Mouse (Mus musculus): ENCODE measurements around the gene Srbd1. TPM values are rescaled to one million over a fixed set of nuclear protein-coding genes. Genes with fewer than 3 reads are reported as not detected.

Gene Srbd1
- polyA plus RNA-seq, 1 experiment from 2014 or later: 4.0 TPM

- Histone ChIP-seq H3K4me3 (ENCODE audit: low read depth, low read length) (no peak overlapping the region), H3K9ac (replicated peaks; ENCODE audit: low read depth) (no peak overlapping the region), H3K27me3 (replicated peaks; ENCODE audit: insufficient read depth, low read length) (no peaks in the 10 kb centered on the region), H3K36me3 (ENCODE audit: insufficient read depth, low read length) (no peaks in the 10 kb centered on the region), H3K4me2 (replicated peaks; ENCODE audit: low read depth, low read length) (no peak overlapping the region), H3K4me1 (ENCODE audit: insufficient read depth, low read depth, low read length) (no peaks in the 10 kb centered on the region), H3K9me3 (ENCODE audit: low read length) (peaks cover under 1% of the 10 kb centered on the region; the same call in 1 of the 2 replicates), H3K27ac (ENCODE audit: low read length) (no peak overlapping the region)
- peak; percentile 33; the same call in 1 of the 2 replicates for ATAC-seq
- DNase-seq (ENCODE audit: low spot score): no peak
- TF ChIP-seq EP300 (IDR thresholded peaks at IDR 0.05) (no peak), CTCF (IDR thresholded peaks at IDR 0.05) (no peak)
- WGBS: 87% methylated on average over 5 of the region's 5 CpGs
These were observed 202.9 kb downstream of the Srbd1 start for GRCm38 (mm10) chr17:85942123-85942522.

- Histone ChIP-seq H3K4me2 (replicated peaks; ENCODE audit: low read depth, low read length) (no peak overlapping the region), H3K9me3 (ENCODE audit: low read length) (peaks cover 4% of the 10 kb centered on the region; the same call in 1 of the 2 replicates), H3K9ac (replicated peaks; ENCODE audit: low read depth) (no peak overlapping the region), H3K27me3 (replicated peaks; ENCODE audit: insufficient read depth, low read length) (no peaks in the 10 kb centered on the region), H3K4me3 (ENCODE audit: low read depth, low read length) (no peak overlapping the region), H3K27ac (ENCODE audit: low read length) (no peak overlapping the region), H3K36me3 (ENCODE audit: insufficient read depth, low read length) (no peaks in the 10 kb centered on the region), H3K4me1 (ENCODE audit: insufficient read depth, low read depth, low read length) (no peaks in the 10 kb centered on the region)
- ATAC-seq: no peak
- WGBS: 61% methylated on average over 8 of the region's 8 CpGs
- DNase-seq (ENCODE audit: low spot score): no peak
- TF ChIP-seq EP300 (IDR thresholded peaks at IDR 0.05): no peak
- TF ChIP-seq CTCF (IDR thresholded peaks at IDR 0.05): no peak
These were observed 203.7 kb downstream of the Srbd1 start for GRCm38 (mm10) chr17:85941141-85941738.

DNA sequence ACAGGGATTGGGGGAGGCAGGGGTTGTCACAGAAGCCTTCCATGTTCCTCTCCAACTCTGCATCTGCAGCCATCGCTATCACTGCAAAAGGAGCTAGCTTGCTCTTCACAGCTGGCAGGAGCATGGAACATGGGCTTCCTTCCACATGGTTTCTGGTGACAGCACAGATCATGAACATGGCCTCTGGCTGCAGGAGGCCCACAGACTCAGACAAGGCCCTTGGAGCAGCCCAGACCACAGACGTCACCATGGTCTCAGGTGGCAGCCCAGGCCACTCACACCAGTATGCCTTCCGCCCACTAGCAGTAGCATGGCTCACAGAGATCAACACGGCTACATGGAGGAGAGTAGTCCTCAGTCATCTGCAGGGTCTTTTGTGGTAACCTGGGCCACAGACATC is 207.8 kb downstream of the Srbd1 start:
- Histone ChIP-seq H3K4me1 (ENCODE audit: insufficient read depth, low read depth, low read length) (no peaks in the 10 kb centered on the region), H3K27ac (ENCODE audit: low read length) (no peak overlapping the region)

GRCm38 (mm10) chr17:85935268-85935667 is 209.7 kb downstream of the Srbd1 start:
- Histone ChIP-seq H3K4me2 (replicated peaks; ENCODE audit: low read depth, low read length) (no peak overlapping the region), H3K36me3 (ENCODE audit: insufficient read depth, low read length) (no peaks in the 10 kb centered on the region), H3K4me3 (ENCODE audit: low read depth, low read length) (no peak overlapping the region), H3K27ac (ENCODE audit: low read length) (no peak overlapping the region), H3K4me1 (ENCODE audit: insufficient read depth, low read depth, low read length) (no peaks in the 10 kb centered on the region), H3K27me3 (replicated peaks; ENCODE audit: insufficient read depth, low read length) (no peaks in the 10 kb centered on the region), H3K9me3 (ENCODE audit: low read length) (peaks cover 4% of the 10 kb centered on the region; the same call in 1 of the 2 replicates), H3K9ac (replicated peaks; ENCODE audit: low read depth) (no peak overlapping the region)
- ATAC-seq: no peak
- WGBS: 79% methylated on average over 10 of the region's 10 CpGs
- TF ChIP-seq EP300 (IDR thresholded peaks at IDR 0.05): no peak
- TF ChIP-seq CTCF (IDR thresholded peaks at IDR 0.05): no peak
- no peak for DNase-seq (ENCODE audit: low spot score)

More for the DNA sequence above, 207.8 kb downstream of the Srbd1 start:
- DNase-seq (ENCODE audit: low spot score): no peak
- no peak overlapping the region for H3K4me2 ChIP-seq (replicated peaks; ENCODE audit: low read depth, low read length)
- no peaks in the 10 kb centered on the region for H3K36me3 ChIP-seq (ENCODE audit: insufficient read depth, low read length)
- peaks cover 4% of the 10 kb centered on the region; the same call in 1 of the 2 replicates for H3K9me3 ChIP-seq (ENCODE audit: low read length)
- H3K27me3 ChIP-seq (replicated peaks; ENCODE audit: insufficient read depth, low read length): no peaks in the 10 kb centered on the region
- H3K9ac ChIP-seq (replicated peaks; ENCODE audit: low read depth): no peak overlapping the region
- no peak for TF ChIP-seq CTCF (IDR thresholded peaks at IDR 0.05)
- no peak for TF ChIP-seq EP300 (IDR thresholded peaks at IDR 0.05)
- WGBS: 96% methylated on average over 4 of the region's 4 CpGs
- no peak for ATAC-seq
- H3K4me3 ChIP-seq (ENCODE audit: low read depth, low read length): no peak overlapping the region

Other genes starting within 250 kb of the Srbd1 start
- 10.6 and 10.9 TPM in 2 replicates for gene Prkce, start 22.6 kb upstream of the Srbd1 start, polyA plus RNA-seq (2015; fragmentation: Nextera tagmentation; extraction: Ambion mirVana)